Mouse (Mus musculus) erythroblast, embryonic 14.5 days (primary cell): ENCODE measurements around the gene Rundc1.

Source experiments
- GATA1 ChIP-seq: IDR thresholded peaks from 2 replicates; pipeline ENCODE4 v1.6.1; 2012; ENCODE audit warnings: low read length, inconsistent platforms, mixed read lengths
- TAL1 ChIP-seq: IDR thresholded peaks from 3 replicates; pipeline ENCODE4 v1.6.1; 2012; ENCODE audit warnings: low read length, inconsistent platforms, mixed read lengths

DNA sequence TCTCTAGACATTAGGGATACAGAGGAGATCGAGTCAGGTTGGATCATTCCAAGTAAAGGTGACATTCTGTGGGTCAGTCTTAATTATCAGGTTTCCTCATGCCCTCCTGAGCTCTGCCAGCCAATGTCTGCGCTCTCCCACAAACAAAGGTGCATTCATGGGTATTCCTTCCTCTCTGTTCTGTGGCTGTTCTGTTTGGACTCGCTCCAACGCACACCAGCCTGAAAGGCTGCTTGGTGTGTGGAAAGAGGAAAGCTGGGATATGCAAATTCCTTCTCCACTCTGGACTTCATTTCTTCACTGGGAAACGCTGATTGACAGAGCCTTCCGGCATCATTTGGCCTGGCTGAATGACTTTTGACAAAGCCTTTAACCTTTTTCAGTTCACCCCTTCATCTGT lies 29.8 kb downstream of the Rundc1 start:
- TF ChIP-seq GATA1 (no peak), TAL1 (no peak)
